Mouse (Mus musculus): ENCODE measurements around the gene Trim38. TPM values are rescaled to one million over a fixed set of nuclear protein-coding genes. Genes with fewer than 3 reads are reported as not detected.

Gene Trim38
- polyA plus RNA-seq, 1 experiment from 2014 or later, result not detected

DNA sequence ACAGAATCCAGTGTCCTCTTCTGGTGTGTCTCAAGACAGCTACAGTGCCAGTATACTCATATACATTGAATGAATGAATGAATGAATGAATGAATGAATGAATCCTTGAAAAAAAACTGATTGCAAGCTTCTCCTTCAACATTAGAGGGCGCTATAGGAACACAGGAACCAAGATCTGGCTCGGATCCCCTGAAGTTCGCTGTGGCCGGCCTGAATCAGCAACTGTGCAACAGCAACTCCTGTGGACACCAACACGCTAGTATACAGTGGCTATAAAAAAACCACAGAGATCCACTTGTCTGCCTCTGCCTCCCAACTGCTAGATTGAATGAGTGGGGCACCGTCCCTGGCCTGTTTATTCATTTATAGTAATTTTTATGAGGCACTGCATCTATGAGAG lies 63.3 kb downstream of the Trim38 start:
- no peaks in the 10 kb centered on the region for H3K36me3 ChIP-seq
- no peak for ATAC-seq (ENCODE audit: low FRiP score, low read depth)
- H3K9ac ChIP-seq, result no peak overlapping the region
- no peaks in the 10 kb centered on the region for H3K4me1 ChIP-seq
- H3K27me3 ChIP-seq (replicated peaks), result no peaks in the 10 kb centered on the region
- no peaks in the 10 kb centered on the region for H3K9me3 ChIP-seq
- no peak overlapping the region for H3K27ac ChIP-seq
- H3K4me2 ChIP-seq (replicated peaks), result no peak overlapping the region
- 12% methylated on average over 6 of the region's 6 CpGs for WGBS
- H3K4me3 ChIP-seq, result no peak overlapping the region

DNA sequence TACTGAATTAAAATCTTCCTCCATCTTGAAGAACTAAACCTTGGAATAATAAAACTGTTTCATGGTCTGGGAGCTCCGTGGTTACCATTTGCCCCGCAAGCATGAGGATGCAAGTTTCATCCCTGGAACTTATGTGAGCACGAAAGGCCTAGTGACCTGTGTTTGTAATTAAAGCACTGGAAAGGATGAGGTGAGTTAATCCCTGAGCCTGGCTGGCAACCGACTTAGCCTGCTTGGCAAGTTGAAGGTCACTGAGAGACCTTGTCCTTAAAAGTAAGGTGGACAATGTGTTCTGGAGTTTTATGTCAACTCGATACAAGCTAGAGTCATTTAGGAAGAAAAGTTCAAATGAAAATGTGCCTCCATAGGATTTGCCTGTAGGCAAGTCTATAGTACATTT lies 65.1 kb downstream of the Trim38 start:
- no peaks in the 10 kb centered on the region for H3K36me3 ChIP-seq
- H3K4me3 ChIP-seq, result no peak overlapping the region
- no peaks in the 10 kb centered on the region for H3K9me3 ChIP-seq
- no peak overlapping the region for H3K27ac ChIP-seq
- ATAC-seq (ENCODE audit: low FRiP score, low read depth), result no peak
- H3K9ac ChIP-seq, result no peak overlapping the region
- no peak overlapping the region for H3K4me2 ChIP-seq (replicated peaks)
- WGBS, result 89% methylated on average over 5 of the region's 5 CpGs
- H3K4me1 ChIP-seq, result no peaks in the 10 kb centered on the region
- no peaks in the 10 kb centered on the region for H3K27me3 ChIP-seq (replicated peaks)

DNA sequence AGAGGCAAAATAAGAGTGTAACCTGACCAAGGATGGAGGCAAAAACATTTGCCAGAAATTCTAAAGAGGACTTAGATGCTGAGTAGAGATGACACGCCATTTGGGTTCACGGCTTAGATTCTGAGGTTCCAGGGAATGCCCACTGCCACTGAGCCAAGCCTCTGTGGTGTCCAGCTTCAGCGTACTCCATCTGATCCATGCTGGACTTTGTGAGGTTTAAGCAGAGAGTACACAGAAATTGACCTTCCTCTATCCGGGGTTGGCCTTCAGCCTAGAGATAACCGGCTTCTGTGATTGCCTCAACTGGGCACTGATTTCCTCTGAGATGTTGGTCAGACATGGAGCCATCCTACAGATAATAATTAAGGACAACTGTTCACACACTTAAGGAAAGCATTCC lies 66.9 kb downstream of the Trim38 start:
- no peak overlapping the region for H3K4me2 ChIP-seq (replicated peaks)
- 98% methylated on average over 5 of the region's 5 CpGs for WGBS

DNA sequence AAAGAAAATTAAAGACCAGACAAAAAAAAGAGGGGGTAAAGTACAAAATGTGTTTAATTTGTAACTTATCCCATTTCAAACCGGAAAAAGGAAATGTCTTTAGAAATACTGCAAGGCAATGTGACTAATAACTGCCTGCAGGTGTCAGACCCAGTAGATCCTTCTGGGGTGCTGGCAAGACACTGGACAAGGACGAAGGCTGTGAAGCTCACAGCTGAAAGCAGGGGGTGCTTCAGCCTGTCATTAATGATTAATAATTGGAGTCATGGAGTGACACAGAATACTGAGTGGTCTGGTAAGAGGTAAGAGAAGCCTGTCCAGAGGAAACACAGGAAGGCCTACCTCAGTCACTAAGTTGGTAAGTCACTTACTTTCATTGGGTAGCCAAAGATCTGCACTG lies 69.6 kb downstream of the Trim38 start, which contains the start of gene Slc17a3:
Gene Slc17a3, plus strand, starts transcription at position 127 of the 400 bp plus-strand sequence.
- WGBS, result 90% methylated on average over 2 of the region's 2 CpGs
- Histone ChIP-seq H3K4me3 (no peak within 1 kb of the TSS), H3K27me3 (replicated peaks) (no peaks in the 10 kb centered on the region), H3K4me2 (replicated peaks) (no peak within 1 kb of the TSS), H3K9me3 (no peaks in the 10 kb centered on the region), H3K4me1 (no peaks in the 10 kb centered on the region), H3K9ac (no peak within 1 kb of the TSS), H3K36me3 (no peaks in the 10 kb centered on the region), H3K27ac (no peak within 1 kb of the TSS)
- ATAC-seq (ENCODE audit: low FRiP score, low read depth), result no peak

More for the DNA sequence above, 66.9 kb downstream of the Trim38 start:
- H3K36me3 ChIP-seq, result no peaks in the 10 kb centered on the region
- H3K4me3 ChIP-seq, result no peak overlapping the region
- no peak overlapping the region for H3K9ac ChIP-seq
- H3K4me1 ChIP-seq, result no peaks in the 10 kb centered on the region
- no peaks in the 10 kb centered on the region for H3K9me3 ChIP-seq
- H3K27ac ChIP-seq, result no peak overlapping the region
- no peak for ATAC-seq (ENCODE audit: low FRiP score, low read depth)
- no peaks in the 10 kb centered on the region for H3K27me3 ChIP-seq (replicated peaks)

Small RNA genes within 50 kb of the gene (microRNA-seq; reads per million reads assigned to microRNA genes)
- gene Gm44314 (not detected), gene Gm44484 (not detected)

Other genes starting within 250 kb of the Trim38 start
- gene Hist1h4h, start 238.9 kb upstream of the Trim38 start, polyA plus RNA-seq (2016; fragmentation: Nextera tagmentation; extraction: Ambion mirVana), result 4.6 and 6.6 TPM in 2 replicates
- gene Hist1h2af, start 236.0 kb upstream of the Trim38 start, polyA plus RNA-seq (2016; fragmentation: Nextera tagmentation; extraction: Ambion mirVana), result 2.7 and 5.6 TPM in 2 replicates
- 3.0 and 5.4 TPM in 2 replicates for gene Hist1h3g, start 234.5 kb upstream of the Trim38 start, polyA plus RNA-seq (2016; fragmentation: Nextera tagmentation; extraction: Ambion mirVana)
- gene Hist1h2bh, start 226.5 kb upstream of the Trim38 start, polyA plus RNA-seq (2016; fragmentation: Nextera tagmentation; extraction: Ambion mirVana), result 0.63 TPM in 2 replicates
- 0.60 and 0.63 TPM in 2 replicates for gene Hist1h3f, start 225.9 kb upstream of the Trim38 start, polyA plus RNA-seq (2016; fragmentation: Nextera tagmentation; extraction: Ambion mirVana)
- 0.79 and 1.00 TPM in 2 replicates for gene Hist1h4f, start 218.3 kb upstream of the Trim38 start, polyA plus RNA-seq (2016; fragmentation: Nextera tagmentation; extraction: Ambion mirVana)
- gene Hist1h1d, start 216.7 kb upstream of the Trim38 start, polyA plus RNA-seq (2016; fragmentation: Nextera tagmentation; extraction: Ambion mirVana), result 0.30 and 0.37 TPM in 2 replicates
- 5.1 and 7.4 TPM in 2 replicates for gene Hist1h3e, start 207.5 kb upstream of the Trim38 start, polyA plus RNA-seq (2016; fragmentation: Nextera tagmentation; extraction: Ambion mirVana)
- gene Hist1h2ae, start 198.7 kb upstream of the Trim38 start, polyA plus RNA-seq (2016; fragmentation: Nextera tagmentation; extraction: Ambion mirVana), result 52.5 and 96.7 TPM in 2 replicates
- gene Hist1h2bg, start 198.5 kb upstream of the Trim38 start, polyA plus RNA-seq (2016; fragmentation: Nextera tagmentation; extraction: Ambion mirVana), result 8.8 and 11.8 TPM in 2 replicates
- 3.4 and 6.6 TPM in 2 replicates for gene Hist1h2bf, start 195.7 kb upstream of the Trim38 start, polyA plus RNA-seq (2016; fragmentation: Nextera tagmentation; extraction: Ambion mirVana)
- 0.86 and 2.8 TPM in 2 replicates for gene Hist1h2ad, start 195.5 kb upstream of the Trim38 start, polyA plus RNA-seq (2016; fragmentation: Nextera tagmentation; extraction: Ambion mirVana)
- gene Hist1h3d, start 194.2 kb upstream of the Trim38 start, polyA plus RNA-seq (2016; fragmentation: Nextera tagmentation; extraction: Ambion mirVana), result 3.8 and 4.9 TPM in 2 replicates
- 65.8 and 97.5 TPM in 2 replicates for gene Hist1h4d, start 188.3 kb upstream of the Trim38 start, polyA plus RNA-seq (2016; fragmentation: Nextera tagmentation; extraction: Ambion mirVana)
- 1.9 and 2.1 TPM in 2 replicates for gene Hist1h2be, start 148.8 kb upstream of the Trim38 start, polyA plus RNA-seq (2016; fragmentation: Nextera tagmentation; extraction: Ambion mirVana)
- gene Hist1h1e, start 147.4 kb upstream of the Trim38 start, polyA plus RNA-seq (2016; fragmentation: Nextera tagmentation; extraction: Ambion mirVana), result 12.8 and 20.3 TPM in 2 replicates
- gene Hist1h2ac, start 86.0 kb upstream of the Trim38 start, polyA plus RNA-seq (2016; fragmentation: Nextera tagmentation; extraction: Ambion mirVana), result 0.66 and 0.74 TPM in 2 replicates
- gene Hist1h2bc, start 85.7 kb upstream of the Trim38 start, polyA plus RNA-seq (2016; fragmentation: Nextera tagmentation; extraction: Ambion mirVana), result 28.0 and 29.4 TPM in 2 replicates
- 0.23 TPM in 1 of 2 replicates, not detected in the other for gene Hist1h1t, start 74.1 kb upstream of the Trim38 start, polyA plus RNA-seq (2016; fragmentation: Nextera tagmentation; extraction: Ambion mirVana)
- 5.1 and 7.8 TPM in 2 replicates for gene Hist1h4c, start 71.5 kb upstream of the Trim38 start, polyA plus RNA-seq (2016; fragmentation: Nextera tagmentation; extraction: Ambion mirVana)
- 3.9 TPM in 2 replicates for gene Hfe, start 59.1 kb upstream of the Trim38 start, polyA plus RNA-seq (2016; fragmentation: Nextera tagmentation; extraction: Ambion mirVana)
- 13.3 and 13.6 TPM in 2 replicates for gene Hist1h1c, start 31.1 kb upstream of the Trim38 start, polyA plus RNA-seq (2016; fragmentation: Nextera tagmentation; extraction: Ambion mirVana)
- gene Hist1h3c, start 24.3 kb upstream of the Trim38 start, polyA plus RNA-seq (2016; fragmentation: Nextera tagmentation; extraction: Ambion mirVana), result 6.8 and 7.4 TPM in 2 replicates
- gene Hist1h2bb, start 23.2 kb upstream of the Trim38 start, polyA plus RNA-seq (2016; fragmentation: Nextera tagmentation; extraction: Ambion mirVana), result 1.3 and 1.7 TPM in 2 replicates
- gene Hist1h2ab, start 18.8 kb upstream of the Trim38 start, polyA plus RNA-seq (2016; fragmentation: Nextera tagmentation; extraction: Ambion mirVana), result 28.5 and 44.2 TPM in 2 replicates
- 5.8 and 10.0 TPM in 2 replicates for gene Hist1h3b, start 17.6 kb upstream of the Trim38 start, polyA plus RNA-seq (2016; fragmentation: Nextera tagmentation; extraction: Ambion mirVana)
- gene Hist1h4b, start 12.9 kb upstream of the Trim38 start, polyA plus RNA-seq (2016; fragmentation: Nextera tagmentation; extraction: Ambion mirVana), result 4.5 and 6.1 TPM in 2 replicates
- gene Hist1h4a, start 8.7 kb upstream of the Trim38 start, polyA plus RNA-seq (2016; fragmentation: Nextera tagmentation; extraction: Ambion mirVana), result 1.0 TPM in 1 of 2 replicates, not detected in the other
- gene Hist1h3a, start 7.5 kb upstream of the Trim38 start, polyA plus RNA-seq (2016; fragmentation: Nextera tagmentation; extraction: Ambion mirVana), result 3.5 and 3.6 TPM in 2 replicates
- 1.5 and 3.0 TPM in 2 replicates for gene Hist1h1a, start 6.2 kb upstream of the Trim38 start, polyA plus RNA-seq (2016; fragmentation: Nextera tagmentation; extraction: Ambion mirVana)
- not detected in 2 replicates for gene Slc17a2, start 37.1 kb downstream of the Trim38 start, polyA plus RNA-seq (2016; fragmentation: Nextera tagmentation; extraction: Ambion mirVana)
- gene Slc17a3, start 69.5 kb downstream of the Trim38 start, polyA plus RNA-seq (2016; fragmentation: Nextera tagmentation; extraction: Ambion mirVana), result 0.18 TPM in 1 of 2 replicates, not detected in the other
- gene Slc17a1, start 97.8 kb downstream of the Trim38 start, polyA plus RNA-seq (2016; fragmentation: Nextera tagmentation; extraction: Ambion mirVana), result not detected in 2 replicates
- gene Slc17a4, start 145.1 kb downstream of the Trim38 start, polyA plus RNA-seq (2016; fragmentation: Nextera tagmentation; extraction: Ambion mirVana), result 0.14 and 0.37 TPM in 2 replicates
- gene Hist1h2ba, start 164.2 kb downstream of the Trim38 start, polyA plus RNA-seq (2016; fragmentation: Nextera tagmentation; extraction: Ambion mirVana), result not detected in 2 replicates
- not detected in 2 replicates for gene Hist1h2aa, start 164.5 kb downstream of the Trim38 start, polyA plus RNA-seq (2016; fragmentation: Nextera tagmentation; extraction: Ambion mirVana)
- 0.50 and 0.79 TPM in 2 replicates for gene Scgn, start 221.3 kb downstream of the Trim38 start, polyA plus RNA-seq (2016; fragmentation: Nextera tagmentation; extraction: Ambion mirVana)

All from neural tube, embryonic 12.5 days (tissue).